In the genomic region with DNA sequence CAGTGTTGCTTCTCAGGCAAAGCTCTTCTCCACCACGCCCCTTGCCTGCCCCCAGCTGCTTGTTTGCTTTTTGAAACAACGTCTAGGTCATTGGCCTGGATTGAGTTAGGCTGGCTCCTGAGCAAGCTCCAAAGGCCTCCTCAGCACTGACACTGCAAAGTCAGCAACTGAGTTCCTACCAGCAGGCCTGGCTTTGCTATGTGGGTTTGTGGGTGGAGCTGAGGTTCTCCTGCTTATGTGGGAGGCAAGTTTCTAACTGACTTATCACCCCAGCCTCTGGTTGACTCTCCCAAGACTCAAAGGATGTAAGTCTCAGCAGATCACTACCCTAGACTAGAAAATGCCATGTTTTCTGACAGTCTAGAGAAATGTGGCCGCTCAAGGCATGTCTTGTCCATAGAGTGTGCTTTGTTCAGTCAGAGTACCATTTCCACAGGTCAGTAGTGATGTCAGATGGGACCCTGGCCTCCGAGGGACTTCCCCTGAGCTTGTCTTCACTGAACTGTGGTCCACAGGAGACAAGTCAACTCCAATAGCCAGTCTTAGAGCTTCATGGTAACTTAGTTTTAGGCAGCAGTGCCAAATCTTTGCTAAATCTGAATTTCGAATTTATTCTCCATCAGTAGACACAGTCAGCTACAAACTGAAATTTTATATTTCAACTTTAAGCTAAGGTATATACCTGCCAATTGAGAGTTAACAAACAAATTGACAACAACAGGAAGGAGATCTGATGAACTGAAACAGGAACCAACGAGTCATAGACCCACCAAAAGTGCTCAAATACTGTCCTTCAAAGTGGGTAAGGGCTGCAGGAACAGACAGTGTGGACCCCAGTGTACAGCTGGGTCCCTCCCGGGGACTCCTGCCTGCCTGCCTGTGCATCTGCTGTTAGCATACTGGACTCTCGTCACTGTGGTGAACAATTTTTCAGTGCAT, we compare ENCODE assay signal across 13 mouse cellular contexts. TPM values are rescaled to one million over a fixed set of nuclear protein-coding genes. Genes with fewer than 3 reads are reported as not detected.
DNase-seq lines count a peak whose midpoint lies in the region; ATAC-seq and TF ChIP-seq lines count a peak whose summit lies in the region.
"Had no signal": no experiment of that assay in that cellular context is flagged by ENCODE, and none has a peak within 500 bp of the region (broad histone marks: within the 10 kb centered on the region; RNA-seq: fewer than 3 reads in every experiment).

No protein-coding gene starts in this region.

- no peaks in the 10 kb centered on the region for H3K9me3 ChIP-seq in intestine, embryonic 16.5 days (ENCODE audit: control insufficient read depth, low read length)
- H3K9me3 ChIP-seq in lung, postnatal 0 days (ENCODE audit: low read length), result no peaks in the 10 kb centered on the region
- no peaks in the 10 kb centered on the region for H3K9me3 ChIP-seq in forebrain, embryonic 14.5 days (replicated peaks; ENCODE audit: control insufficient read depth, low read length)
- H3K9me3 ChIP-seq in heart, embryonic 11.5 days (replicated peaks; ENCODE audit: control insufficient read depth, low read length), result no peaks in the 10 kb centered on the region
- H3K9me3 ChIP-seq in hindbrain, embryonic 10.5 days, result no peaks in the 10 kb centered on the region
- H3K9me3 ChIP-seq: heart, embryonic 15.5 days; neural tube, embryonic 13.5 days had no signal

- peak; percentile 78 for ATAC-seq in intestine, embryonic 16.5 days
- peak; percentile 35; the same call in 1 of the 2 replicates for ATAC-seq in lung, postnatal 0 days
- ATAC-seq in forebrain, embryonic 14.5 days, result no peak
- no peak for ATAC-seq in heart, embryonic 11.5 days (replicated peaks; ENCODE audit: insufficient number of reproducible peaks, low FRiP score, low TSS enrichment)

- peaks cover 3% of the 10 kb centered on the region; the same call in 1 of the 2 replicates for H3K4me1 ChIP-seq in intestine, embryonic 16.5 days (ENCODE audit: control insufficient read depth, insufficient read depth, low read length)
- no peaks in the 10 kb centered on the region for H3K4me1 ChIP-seq in lung, postnatal 0 days (ENCODE audit: insufficient read depth, low read depth, low read length)
- no peaks in the 10 kb centered on the region for H3K4me1 ChIP-seq in forebrain, embryonic 14.5 days (ENCODE audit: control insufficient read depth, insufficient read depth, low read length)
- no peaks in the 10 kb centered on the region for H3K4me1 ChIP-seq in heart, embryonic 11.5 days (ENCODE audit: control insufficient read depth, insufficient read depth, low read length)
- H3K4me1 ChIP-seq in hindbrain, embryonic 10.5 days (replicated peaks), result no peaks in the 10 kb centered on the region
- H3K4me1 ChIP-seq: heart, embryonic 15.5 days; neural tube, embryonic 13.5 days had no signal

- TF ChIP-seq EP300 in lung, postnatal 0 days (IDR thresholded peaks at IDR 0.05), result no peak

- H3K4me3 ChIP-seq in intestine, embryonic 16.5 days (ENCODE audit: low read length), result no peak overlapping the region
- no peak overlapping the region for H3K4me3 ChIP-seq in lung, postnatal 0 days (ENCODE audit: low read depth, low read length)
- H3K4me3 ChIP-seq in forebrain, embryonic 14.5 days (ENCODE audit: low read depth, low read length), result no peak overlapping the region
- no peak overlapping the region for H3K4me3 ChIP-seq in heart, embryonic 11.5 days (ENCODE audit: low read depth, low read length)
- no peak overlapping the region for H3K4me3 ChIP-seq in hindbrain, embryonic 10.5 days
- H3K4me3 ChIP-seq: heart, embryonic 15.5 days; neural tube, embryonic 13.5 days had no signal

- H3K27me3 ChIP-seq in intestine, embryonic 16.5 days (replicated peaks; ENCODE audit: control insufficient read depth, insufficient read depth, low read length), result no peaks in the 10 kb centered on the region
- no peaks in the 10 kb centered on the region for H3K27me3 ChIP-seq in lung, postnatal 0 days (replicated peaks; ENCODE audit: insufficient read depth, low read length)
- H3K27me3 ChIP-seq in forebrain, embryonic 14.5 days (replicated peaks; ENCODE audit: control insufficient read depth, insufficient read depth, low read length), result no peaks in the 10 kb centered on the region
- H3K27me3 ChIP-seq in heart, embryonic 11.5 days (ENCODE audit: control insufficient read depth, insufficient read depth, low read length), result no peaks in the 10 kb centered on the region
- no peaks in the 10 kb centered on the region for H3K27me3 ChIP-seq in hindbrain, embryonic 10.5 days (ENCODE audit: insufficient read depth, poor library complexity, severe bottlenecking)
- H3K27me3 ChIP-seq: heart, embryonic 15.5 days; neural tube, embryonic 13.5 days had no signal

- WGBS in intestine, embryonic 16.5 days, result 63% methylated on average over 8 of the region's 8 CpGs
- 55% methylated on average over 8 of the region's 8 CpGs for WGBS in lung, postnatal 0 days
- 71% methylated on average over 8 of the region's 8 CpGs for WGBS in forebrain, embryonic 14.5 days
- 58% methylated on average over 8 of the region's 8 CpGs for WGBS in heart, embryonic 11.5 days (ENCODE audit: insufficient replicate concordance)
- 70% methylated on average over 8 of the region's 8 CpGs for WGBS in hindbrain, embryonic 10.5 days

- H3K9ac ChIP-seq in intestine, embryonic 16.5 days (ENCODE audit: low read depth, low read length), result no peak overlapping the region
- H3K9ac ChIP-seq in lung, postnatal 0 days (replicated peaks; ENCODE audit: low read depth), result no peak overlapping the region
- no peak overlapping the region for H3K9ac ChIP-seq in forebrain, embryonic 14.5 days (ENCODE audit: low read length)
- no peak overlapping the region for H3K9ac ChIP-seq in heart, embryonic 11.5 days (ENCODE audit: low read depth, low read length)
- H3K9ac ChIP-seq: heart, embryonic 15.5 days; neural tube, embryonic 13.5 days had no signal

- no peak overlapping the region for H3K4me2 ChIP-seq in intestine, embryonic 16.5 days (ENCODE audit: low read depth, low read length)
- no peak overlapping the region for H3K4me2 ChIP-seq in lung, postnatal 0 days (replicated peaks; ENCODE audit: low read depth, low read length)
- H3K4me2 ChIP-seq in forebrain, embryonic 14.5 days (ENCODE audit: low read length), result no peak overlapping the region
- H3K4me2 ChIP-seq in heart, embryonic 11.5 days, result no peak overlapping the region
- H3K4me2 ChIP-seq: heart, embryonic 15.5 days; neural tube, embryonic 13.5 days had no signal

- no peaks in the 10 kb centered on the region for H3K36me3 ChIP-seq in intestine, embryonic 16.5 days (ENCODE audit: control insufficient read depth, insufficient read depth, low read length)
- H3K36me3 ChIP-seq in lung, postnatal 0 days (ENCODE audit: insufficient read depth, low read length), result no peaks in the 10 kb centered on the region
- H3K36me3 ChIP-seq in forebrain, embryonic 14.5 days (ENCODE audit: control insufficient read depth, insufficient read depth, low read length), result no peaks in the 10 kb centered on the region
- H3K36me3 ChIP-seq in heart, embryonic 11.5 days (ENCODE audit: control insufficient read depth, insufficient read depth, low read length), result no peaks in the 10 kb centered on the region
- no peaks in the 10 kb centered on the region for H3K36me3 ChIP-seq in hindbrain, embryonic 10.5 days
- H3K36me3 ChIP-seq: heart, embryonic 15.5 days; neural tube, embryonic 13.5 days had no signal

- no peak overlapping the region for H3K27ac ChIP-seq in intestine, embryonic 16.5 days (ENCODE audit: low read length)
- H3K27ac ChIP-seq in lung, postnatal 0 days (ENCODE audit: low read length), result no peak overlapping the region
- H3K27ac ChIP-seq in forebrain, embryonic 14.5 days (ENCODE audit: low read depth, low read length), result no peak overlapping the region
- H3K27ac ChIP-seq in heart, embryonic 11.5 days (ENCODE audit: low read depth, low read length), result no peak overlapping the region
- no peak overlapping the region for H3K27ac ChIP-seq in hindbrain, embryonic 10.5 days
- H3K27ac ChIP-seq: heart, embryonic 15.5 days; neural tube, embryonic 13.5 days had no signal

- DNase-seq in A20 (ENCODE audit: low read depth, low spot score), result peak; percentile 20
- DNase-seq in CD4-positive, CD25-positive, alpha-beta regulatory T cell, adult 2 months (ENCODE audit: low read depth, low spot score), result peak; percentile 73
- peak; percentile 44 for DNase-seq in lung, postnatal 0 days (ENCODE audit: low spot score)
- DNase-seq in forebrain, embryonic 14.5 days (ENCODE audit: low spot score), result no peak
- DNase-seq in gastrocnemius, adult 8-10 months (ENCODE audit: low spot score in 2 of 2), result no peak
- DNase-seq in hindbrain, embryonic 10.5 days (ENCODE audit: low spot score), result no peak
- DNase-seq: adrenal gland, adult 2 months; cerebellum, adult 9-11 months; right cerebral cortex, postnatal 4 days had no signal

- no peak for TF ChIP-seq CTCF in lung, postnatal 0 days (IDR thresholded peaks at IDR 0.05)

RNA-seq across cellular contexts. Expression of a gene that starts 44.5 kb away (rescaled TPM):
- polyA plus RNA-seq in intestine, embryonic 16.5 days (2015; fragmentation: Nextera tagmentation; extraction: Ambion mirVana), result 119 and 134 TPM in 2 replicates
- polyA plus RNA-seq in lung, postnatal 0 days (2015; fragmentation: Nextera tagmentation; extraction: Ambion mirVana), result 64.9 and 68.9 TPM in 2 replicates
- polyA plus RNA-seq in forebrain, embryonic 14.5 days (2014; fragmentation: Nextera tagmentation; extraction: Ambion mirVana), result 128 and 133 TPM in 2 replicates
- polyA plus RNA-seq in heart, embryonic 11.5 days (2014; fragmentation: Nextera tagmentation; extraction: Ambion mirVana), result 140 and 165 TPM in 2 replicates
- total RNA-seq in gastrocnemius, adult 8-10 months (2022), result 10 to 100 TPM; 42.5 to 49.9 (median 46.5) TPM
- 122 and 127 TPM in 2 replicates for polyA plus RNA-seq in hindbrain, embryonic 10.5 days (2016; fragmentation: Nextera tagmentation; extraction: Ambion mirVana)

RNA-seq across cellular contexts. Expression of a gene that starts 53.5 kb away (rescaled TPM):
- polyA plus RNA-seq in intestine, embryonic 16.5 days (2015; fragmentation: Nextera tagmentation; extraction: Ambion mirVana), result 775 and 798 TPM in 2 replicates
- 591 and 652 TPM in 2 replicates for polyA plus RNA-seq in lung, postnatal 0 days (2015; fragmentation: Nextera tagmentation; extraction: Ambion mirVana)
- polyA plus RNA-seq in forebrain, embryonic 14.5 days (2014; fragmentation: Nextera tagmentation; extraction: Ambion mirVana), result 664 and 832 TPM in 2 replicates
- polyA plus RNA-seq in heart, embryonic 11.5 days (2014; fragmentation: Nextera tagmentation; extraction: Ambion mirVana), result 953 and 1,053 TPM in 2 replicates
- 1,000 to 10,000 TPM; 1,170 to 1,318 (median 1,227) TPM for total RNA-seq in gastrocnemius, adult 8-10 months (2022)
- 623 and 749 TPM in 2 replicates for polyA plus RNA-seq in hindbrain, embryonic 10.5 days (2016; fragmentation: Nextera tagmentation; extraction: Ambion mirVana)

Comparison
In these comparisons a context has a peak if more than half of its experiments do, and no peak if none do; other contexts are left out.
1. DNase-seq: peak in A20 (single experiment), CD4-positive, CD25-positive, alpha-beta regulatory T cell, adult 2 months (single experiment) and lung, postnatal 0 days (single experiment); none in forebrain, embryonic 14.5 days (single experiment), gastrocnemius, adult 8-10 months (0 of 2) and hindbrain, embryonic 10.5 days (single experiment).
2. ATAC-seq: peak in intestine, embryonic 16.5 days (single experiment) and lung, postnatal 0 days (single experiment); none in forebrain, embryonic 14.5 days (single experiment) and heart, embryonic 11.5 days (single experiment).